Mouse (Mus musculus) fibroblast of lung, adult 2 months (primary cell): ENCODE results near the gene Rnaseh2a.

ENCODE experiments used
- DNase-seq: peaks from one replicate; pipeline ENCODE4 v3.0.0-alpha.2; 2011; ENCODE audit warnings: low read depth

Rnaseh2a gene

GRCm38 (mm10) chr8:84984294-84985048, 14.9 kb upstream of the Rnaseh2a start:
- DNase-seq, result no peak

GRCm38 (mm10) chr8:84982499-84983011, 13.0 kb upstream of the Rnaseh2a start:
- no peak for DNase-seq

GRCm38 (mm10) chr8:84981644-84982498, 12.3 kb upstream of the Rnaseh2a start:
- no peak for DNase-seq

GRCm38 (mm10) chr8:84980622-84981358, 11.2 kb upstream of the Rnaseh2a start:
- DNase-seq, result peak; percentile 78

GRCm38 (mm10) chr8:84979599-84980421, 10.2 kb upstream of the Rnaseh2a start:
- DNase-seq, result peak; percentile 89

- peak; percentile 94 for DNase-seq
These were observed 8.8 kb upstream of the Rnaseh2a start, which contains the start of gene Junb for GRCm38 (mm10) chr8:84978248-84978940. TSS of gene Junb (minus strand) at chr8:84978718.

- no peak for DNase-seq
These were observed 8.1 kb upstream of the Rnaseh2a start for GRCm38 (mm10) chr8:84977435-84978247.

- DNase-seq, result no peak
These were observed 7.3 kb upstream of the Rnaseh2a start for GRCm38 (mm10) chr8:84976763-84977434.

- peak; percentile 82 for DNase-seq
These were observed 6.6 kb upstream of the Rnaseh2a start for GRCm38 (mm10) chr8:84976031-84976762.

GRCm38 (mm10) chr8:84975434-84975833, 5.9 kb upstream of the Rnaseh2a start:
- no peak for DNase-seq

GRCm38 (mm10) chr8:84974543-84975142, 5.1 kb upstream of the Rnaseh2a start:
- DNase-seq, result no peak

- no peak for DNase-seq
These were observed 4.4 kb upstream of the Rnaseh2a start for GRCm38 (mm10) chr8:84973803-84974542.

GRCm38 (mm10) chr8:84973079-84973478, 3.5 kb upstream of the Rnaseh2a start:
- no peak for DNase-seq

- DNase-seq, result no peak
These were observed 1.3 kb upstream of the Rnaseh2a start for GRCm38 (mm10) chr8:84970913-84971312.

- DNase-seq, result no peak
These were observed 696 bp upstream of the Rnaseh2a start for GRCm38 (mm10) chr8:84970135-84970790.

- DNase-seq, result no peak
These were observed 917 bp downstream of the Rnaseh2a start for GRCm38 (mm10) chr8:84968650-84969049.
